Mouse (Mus musculus) yolk sac, embryonic 10.5 days (tissue): ENCODE results near the gene Bet1l.

Experiments used
- DNase-seq: peaks from one replicate; pipeline ENCODE4 v3.0.0-alpha.2; 2017; ENCODE audit warnings: low spot score

Gene Bet1l

GRCm38 (mm10) chr7:140858746-140859145 lies 1.4 kb upstream of the Bet1l start:
- DNase-seq: no peak

GRCm38 (mm10) chr7:140856785-140857549 lies 410 bp downstream of the Bet1l start, which contains the start of gene Ric8a:
TSS of gene Ric8a (plus strand) at chr7:140856957.
- peak; percentile 85 for DNase-seq

GRCm38 (mm10) chr7:140855860-140856784 lies 1.3 kb downstream of the Bet1l start, which contains the start of gene Gm45785:
TSS of gene Gm45785 (minus strand) at chr7:140856331.
- DNase-seq: peak; percentile 92

GRCm38 (mm10) chr7:140855181-140855580 lies 2.2 kb downstream of the Bet1l start:
- no peak for DNase-seq

- DNase-seq: no peak
These were observed 2.9 kb downstream of the Bet1l start for GRCm38 (mm10) chr7:140854483-140854882.

GRCm38 (mm10) chr7:140853386-140853785 lies 4.0 kb downstream of the Bet1l start:
- peak; percentile 53 for DNase-seq

GRCm38 (mm10) chr7:140851916-140852315 lies 5.5 kb downstream of the Bet1l start:
- DNase-seq: no peak

GRCm38 (mm10) chr7:140848591-140848990 lies 8.8 kb downstream of the Bet1l start:
- DNase-seq: no peak

GRCm38 (mm10) chr7:140847755-140848580 lies 9.4 kb downstream of the Bet1l start, which contains the start of gene Odf3:
TSS of gene Odf3 (plus strand) at chr7:140847805.
- DNase-seq: no peak

- DNase-seq: no peak
These were observed 10.7 kb downstream of the Bet1l start for GRCm38 (mm10) chr7:140846676-140847075.

GRCm38 (mm10) chr7:140845683-140846082 lies 11.7 kb downstream of the Bet1l start:
- no peak for DNase-seq

- DNase-seq: peak; percentile 74
These were observed 12.3 kb downstream of the Bet1l start, which contains the start of gene Scgb1c1 for GRCm38 (mm10) chr7:140844905-140845665. TSS of gene Scgb1c1 (plus strand) at chr7:140845547.

GRCm38 (mm10) chr7:140843806-140844205 lies 13.6 kb downstream of the Bet1l start:
- DNase-seq: no peak

GRCm38 (mm10) chr7:140840750-140841735 lies 16.3 kb downstream of the Bet1l start:
- DNase-seq: peak; percentile 26

- no peak for DNase-seq
These were observed 17.8 kb downstream of the Bet1l start for GRCm38 (mm10) chr7:140839556-140839955.

GRCm38 (mm10) chr7:140836243-140837115 lies 20.9 kb downstream of the Bet1l start:
- no peak for DNase-seq

GRCm38 (mm10) chr7:140835758-140836087 lies 21.7 kb downstream of the Bet1l start:
- peak; percentile 53 for DNase-seq

GRCm38 (mm10) chr7:140834968-140835757 lies 22.2 kb downstream of the Bet1l start, which contains the start of gene Urah:
TSS of gene Urah (plus strand) at chr7:140835018.
- peak; percentile 55 for DNase-seq
